Mouse (Mus musculus): Measurements from ENCODE around the gene Skp1a. TPM values are rescaled to one million over a fixed set of nuclear protein-coding genes. Genes with fewer than 3 reads are reported as not detected.

Skp1a gene
- polyA plus RNA-seq, 1 experiment from 2014 or later = 915 TPM

GRCm38 (mm10) chr11:52278991-52279390, 47.2 kb downstream of the Skp1a start:
- Histone ChIP-seq H3K9me3 (ENCODE audit: control insufficient read depth, low read length) (no peaks in the 10 kb centered on the region), H3K4me2 (ENCODE audit: low read depth) (no peak overlapping the region), H3K9ac (ENCODE audit: low read length) (no peak overlapping the region), H3K36me3 (ENCODE audit: control insufficient read depth, insufficient read depth, low read length) (no peaks in the 10 kb centered on the region; the same call in 1 of the 2 replicates), H3K4me1 (ENCODE audit: control insufficient read depth, insufficient read depth, low read length) (peaks cover 2% of the 10 kb centered on the region), H3K27ac (ENCODE audit: low read depth, low read length) (no peak overlapping the region), H3K4me3 (ENCODE audit: low read depth, low read length) (no peak overlapping the region), H3K27me3 (ENCODE audit: control insufficient read depth, insufficient read depth, low read length) (peaks cover 4% of the 10 kb centered on the region; the same call in 1 of the 2 replicates)
- 91% methylated on average over 6 of the region's 6 CpGs for WGBS
- ATAC-seq (ENCODE audit: insufficient read depth, low FRiP score, low TSS enrichment) (no peak), DNase-seq (ENCODE audit: low spot score) (no peak)

GRCm38 (mm10) chr11:52279611-52280145, 47.9 kb downstream of the Skp1a start:
- H3K9me3 ChIP-seq (ENCODE audit: control insufficient read depth, low read length) = no peaks in the 10 kb centered on the region
- ATAC-seq (ENCODE audit: insufficient read depth, low FRiP score, low TSS enrichment) (no peak), DNase-seq (ENCODE audit: low spot score) (peak; percentile 2)
- peaks cover 11% of the 10 kb centered on the region for H3K27me3 ChIP-seq (ENCODE audit: control insufficient read depth, insufficient read depth, low read length)
- no peak overlapping the region for H3K4me3 ChIP-seq (ENCODE audit: low read depth, low read length)
- peaks cover 6% of the 10 kb centered on the region for H3K4me1 ChIP-seq (ENCODE audit: control insufficient read depth, insufficient read depth, low read length)
- no peaks in the 10 kb centered on the region for H3K36me3 ChIP-seq (ENCODE audit: control insufficient read depth, insufficient read depth, low read length)
- no peak overlapping the region for H3K9ac ChIP-seq (ENCODE audit: low read length)
- no peak overlapping the region for H3K4me2 ChIP-seq (ENCODE audit: low read depth)
- WGBS = 92% methylated on average over 8 of the region's 8 CpGs
- H3K27ac ChIP-seq (ENCODE audit: low read depth, low read length) = no peak overlapping the region

GRCm38 (mm10) chr11:52280566-52281455, 49.0 kb downstream of the Skp1a start:
- H3K27me3 ChIP-seq (ENCODE audit: control insufficient read depth, insufficient read depth, low read length) = peaks cover 19% of the 10 kb centered on the region
- no peak overlapping the region for H3K4me2 ChIP-seq (ENCODE audit: low read depth)
- peaks cover 6% of the 10 kb centered on the region for H3K4me1 ChIP-seq (ENCODE audit: control insufficient read depth, insufficient read depth, low read length)

GRCm38 (mm10) chr11:52281568-52282328, 50.0 kb downstream of the Skp1a start:
- no peaks in the 10 kb centered on the region for H3K36me3 ChIP-seq (ENCODE audit: control insufficient read depth, insufficient read depth, low read length)
- peak overlapping the region; percentile 58 for H3K4me3 ChIP-seq (ENCODE audit: low read depth, low read length)
- DNase-seq (ENCODE audit: low spot score) (peak; percentile 9), ATAC-seq (ENCODE audit: insufficient read depth, low FRiP score, low TSS enrichment) (no peak)
- no peaks in the 10 kb centered on the region for H3K9me3 ChIP-seq (ENCODE audit: control insufficient read depth, low read length)
- no peak overlapping the region for H3K9ac ChIP-seq (ENCODE audit: low read length)
- no peak overlapping the region for H3K27ac ChIP-seq (ENCODE audit: low read depth, low read length)
- WGBS = 72% methylated on average over 19 of the region's 19 CpGs
- peaks cover 20% of the 10 kb centered on the region for H3K27me3 ChIP-seq (ENCODE audit: control insufficient read depth, insufficient read depth, low read length)
- peak overlapping the region; percentile 95 for H3K4me2 ChIP-seq (ENCODE audit: low read depth)
- H3K4me1 ChIP-seq (ENCODE audit: control insufficient read depth, insufficient read depth, low read length) = peaks cover 12% of the 10 kb centered on the region

More at GRCm38 (mm10) chr11:52280566-52281455, 49.0 kb downstream of the Skp1a start:
- H3K36me3 ChIP-seq (ENCODE audit: control insufficient read depth, insufficient read depth, low read length) = no peaks in the 10 kb centered on the region
- H3K27ac ChIP-seq (ENCODE audit: low read depth, low read length) = no peak overlapping the region
- no peak overlapping the region for H3K9ac ChIP-seq (ENCODE audit: low read length)
- ATAC-seq (ENCODE audit: insufficient read depth, low FRiP score, low TSS enrichment) (no peak), DNase-seq (ENCODE audit: low spot score) (peak; percentile 9)
- H3K9me3 ChIP-seq (ENCODE audit: control insufficient read depth, low read length) = no peaks in the 10 kb centered on the region
- 87% methylated on average over 11 of the region's 11 CpGs for WGBS
- no peak overlapping the region for H3K4me3 ChIP-seq (ENCODE audit: low read depth, low read length)

- peak overlapping the region; percentile 60 for H3K9ac ChIP-seq (ENCODE audit: low read length)
- peak overlapping the region; percentile 58 for H3K4me3 ChIP-seq (ENCODE audit: low read depth, low read length)
- peaks cover 20% of the 10 kb centered on the region for H3K27me3 ChIP-seq (ENCODE audit: control insufficient read depth, insufficient read depth, low read length)
- no peak overlapping the region for H3K27ac ChIP-seq (ENCODE audit: low read depth, low read length)
- no peaks in the 10 kb centered on the region for H3K9me3 ChIP-seq (ENCODE audit: control insufficient read depth, low read length)
- no peak for DNase-seq (ENCODE audit: low spot score)
- H3K36me3 ChIP-seq (ENCODE audit: control insufficient read depth, insufficient read depth, low read length) = no peaks in the 10 kb centered on the region
- H3K4me1 ChIP-seq (ENCODE audit: control insufficient read depth, insufficient read depth, low read length) = peaks cover 16% of the 10 kb centered on the region
- no peak; the same call in 1 of the 2 replicates for ATAC-seq (ENCODE audit: insufficient read depth, low FRiP score, low TSS enrichment)
- WGBS = under 1% methylated on average over 19 of the region's 19 CpGs
- H3K4me2 ChIP-seq (ENCODE audit: low read depth) = peak overlapping the region; percentile 95
These were observed 50.6 kb downstream of the Skp1a start for GRCm38 (mm10) chr11:52282420-52282773.

- no peak within 1 kb of the TSS for H3K27ac ChIP-seq (ENCODE audit: low read depth, low read length)
- H3K4me1 ChIP-seq (ENCODE audit: control insufficient read depth, insufficient read depth, low read length) = peaks cover 16% of the 10 kb centered on the region
- H3K36me3 ChIP-seq (ENCODE audit: control insufficient read depth, insufficient read depth, low read length) = no peaks in the 10 kb centered on the region
- peak within 1 kb of the TSS; percentile 58 for H3K4me3 ChIP-seq (ENCODE audit: low read depth, low read length)
- peak; percentile 82 for DNase-seq (ENCODE audit: low spot score)
- peak; percentile 74 for ATAC-seq (ENCODE audit: insufficient read depth, low FRiP score, low TSS enrichment)
- peaks cover 20% of the 10 kb centered on the region for H3K27me3 ChIP-seq (ENCODE audit: control insufficient read depth, insufficient read depth, low read length)
- H3K4me2 ChIP-seq (ENCODE audit: low read depth) = peak within 1 kb of the TSS; percentile 95
- 1% methylated on average over 50 of the region's 97 CpGs for WGBS
- H3K9ac ChIP-seq (ENCODE audit: low read length) = peak within 1 kb of the TSS; percentile 60
- H3K9me3 ChIP-seq (ENCODE audit: control insufficient read depth, low read length) = no peaks in the 10 kb centered on the region
These were observed 51.2 kb downstream of the Skp1a start, which contains the start of gene Tcf7 for GRCm38 (mm10) chr11:52282774-52283595. Gene Tcf7 (minus strand): TSS chr11:52283014.

GRCm38 (mm10) chr11:52283596-52284571, 52.1 kb downstream of the Skp1a start:
- Histone ChIP-seq H3K9ac (ENCODE audit: low read length) (no peak overlapping the region; the same call in 1 of the 2 replicates), H3K27me3 (ENCODE audit: control insufficient read depth, insufficient read depth, low read length) (peaks cover 20% of the 10 kb centered on the region)

More at GRCm38 (mm10) chr11:52283596-52284571, 52.1 kb downstream of the Skp1a start:
- Histone ChIP-seq H3K4me3 (ENCODE audit: low read depth, low read length) (peak overlapping the region; percentile 58), H3K4me2 (ENCODE audit: low read depth) (peak overlapping the region; percentile 95), H3K36me3 (ENCODE audit: control insufficient read depth, insufficient read depth, low read length) (no peaks in the 10 kb centered on the region), H3K4me1 (ENCODE audit: control insufficient read depth, insufficient read depth, low read length) (peaks cover 16% of the 10 kb centered on the region), H3K27ac (ENCODE audit: low read depth, low read length) (no peak overlapping the region), H3K9me3 (ENCODE audit: control insufficient read depth, low read length) (no peaks in the 10 kb centered on the region)
- DNase-seq (ENCODE audit: low spot score) (peak; percentile 45), ATAC-seq (ENCODE audit: insufficient read depth, low FRiP score, low TSS enrichment) (no peak)
- WGBS = 7% methylated on average over 44 of the region's 44 CpGs
